Mouse (Mus musculus): Measurements from ENCODE around the gene Vmn1r53.
"Not testable (repeated sequence)": the region's sequence is repeated elsewhere in the genome, so short reads cannot be mapped to it uniquely, and the experiment has no call there.

Vmn1r53 gene

GRCm38 (mm10) chr6:90224338-90224737 lies at the start of gene Vmn1r53:
Gene Vmn1r53 (minus strand): TSS chr6:90224438.
- no peak for DNase-seq (ENCODE audit: low read depth)

- no peak for DNase-seq (ENCODE audit: low read depth)
These were observed 21.8 kb upstream of the Vmn1r53 start, which contains the start of gene Vmn1r54 for GRCm38 (mm10) chr6:90246000-90246399. Gene Vmn1r54 (plus strand): TSS chr6:90246300.

GRCm38 (mm10) chr6:90244019-90244418 lies 19.8 kb upstream of the Vmn1r53 start:
- DNase-seq (ENCODE audit: low read depth), result no peak

- DNase-seq (ENCODE audit: low read depth), result no peak
These were observed 8.4 kb upstream of the Vmn1r53 start for GRCm38 (mm10) chr6:90232681-90233080.

- DNase-seq (ENCODE audit: low read depth), result not testable (repeated sequence)
These were observed 7.9 kb upstream of the Vmn1r53 start for GRCm38 (mm10) chr6:90232114-90232513.

GRCm38 (mm10) chr6:90202493-90202892 lies 21.7 kb downstream of the Vmn1r53 start, which contains the start of gene V1ra8:
Gene V1ra8 (plus strand): TSS chr6:90202793.
- not testable (repeated sequence) for DNase-seq (ENCODE audit: low read depth)

GRCm38 (mm10) chr6:90174508-90174907 lies 49.7 kb downstream of the Vmn1r53 start, which contains the start of gene Vmn1r52:
Gene Vmn1r52 (plus strand): TSS chr6:90174808.
- no peak for DNase-seq (ENCODE audit: low read depth)

All from naive thymus-derived CD4-positive, alpha-beta T cell, adult 2 months (primary cell).